Mouse (Mus musculus) spleen, postnatal 10 days (tissue): ENCODE results near the gene Kif16b.
"Not testable (repeated sequence)": the region's sequence is repeated elsewhere in the genome, so short reads cannot be mapped to it uniquely, and the experiment has no call there.

Experiments used
- DNase-seq, 2 experiments: peaks; one replicate each; pipeline ENCODE4 v3.0.0; 2021 to 2022; ENCODE audit warnings: low spot score in 2 of 2

Gene Kif16b

DNA sequence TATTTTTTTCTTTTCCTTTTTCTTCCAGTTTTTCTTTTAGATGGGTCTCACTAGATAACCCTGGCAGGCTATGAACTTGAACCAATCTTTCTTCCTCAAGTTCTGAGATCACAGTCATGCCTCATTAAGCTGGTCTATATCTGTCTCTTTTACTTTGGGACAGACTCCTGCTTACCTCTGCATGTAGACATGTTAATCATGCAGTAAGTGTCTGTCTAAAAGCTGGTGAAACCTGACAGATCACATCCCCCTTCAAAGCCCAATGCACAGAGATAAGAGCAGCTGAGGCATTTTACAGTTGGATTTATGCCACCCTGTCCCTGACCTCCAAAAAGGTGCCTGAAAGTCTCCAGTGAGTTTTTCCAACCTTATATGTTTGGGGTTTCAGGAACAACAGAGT, 310.4 kb downstream of the Kif16b start:
- DNase-seq: no peak

- DNase-seq: no peak
These were observed 311.0 kb downstream of the Kif16b start for GRCm38 (mm10) chr2:142590284-142590724.

DNA sequence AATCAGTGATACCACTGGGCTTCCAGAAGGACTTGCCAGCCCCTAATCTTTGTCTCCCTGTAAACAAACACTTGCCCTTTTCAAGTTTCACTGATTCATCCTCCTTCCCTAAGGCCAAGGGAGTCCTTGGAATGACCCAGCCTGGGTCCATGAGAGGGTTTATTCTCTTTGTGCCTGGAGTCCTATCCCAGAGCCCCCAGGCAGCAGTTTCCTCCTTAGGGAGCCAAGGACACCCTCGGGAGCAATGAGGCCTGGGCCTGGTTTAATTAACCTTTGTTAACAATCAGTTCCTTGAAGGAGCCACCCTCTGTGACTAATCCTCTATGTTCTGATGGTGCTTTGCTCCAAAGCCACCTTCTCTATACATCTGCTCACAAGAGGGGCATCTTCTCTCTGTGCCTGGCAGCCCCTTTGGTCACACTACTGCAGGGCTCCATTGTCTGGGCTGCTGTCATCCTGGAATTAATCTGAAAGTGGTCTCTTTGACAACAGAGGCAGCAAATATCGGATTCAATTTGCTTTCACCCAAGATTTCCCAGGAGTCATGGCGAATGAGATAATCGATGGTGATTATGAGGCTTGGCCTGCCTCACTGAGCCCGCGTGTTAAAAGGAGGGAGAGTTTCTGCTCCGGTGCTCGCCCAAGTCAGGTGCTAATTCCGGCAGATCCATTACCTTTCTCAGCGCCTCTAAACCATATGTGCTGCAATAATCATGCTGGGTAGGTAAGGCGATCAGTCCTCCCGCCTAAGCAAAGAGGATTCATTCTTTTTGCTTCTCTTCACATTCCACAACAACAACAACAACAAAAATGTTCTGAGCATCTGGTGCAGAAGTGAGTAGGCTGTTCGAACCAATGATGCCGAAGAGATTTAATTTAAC, 311.7 kb downstream of the Kif16b start:
- DNase-seq: no peak

GRCm38 (mm10) chr2:142585845-142586244, 315.5 kb downstream of the Kif16b start:
- DNase-seq: no peak

DNA sequence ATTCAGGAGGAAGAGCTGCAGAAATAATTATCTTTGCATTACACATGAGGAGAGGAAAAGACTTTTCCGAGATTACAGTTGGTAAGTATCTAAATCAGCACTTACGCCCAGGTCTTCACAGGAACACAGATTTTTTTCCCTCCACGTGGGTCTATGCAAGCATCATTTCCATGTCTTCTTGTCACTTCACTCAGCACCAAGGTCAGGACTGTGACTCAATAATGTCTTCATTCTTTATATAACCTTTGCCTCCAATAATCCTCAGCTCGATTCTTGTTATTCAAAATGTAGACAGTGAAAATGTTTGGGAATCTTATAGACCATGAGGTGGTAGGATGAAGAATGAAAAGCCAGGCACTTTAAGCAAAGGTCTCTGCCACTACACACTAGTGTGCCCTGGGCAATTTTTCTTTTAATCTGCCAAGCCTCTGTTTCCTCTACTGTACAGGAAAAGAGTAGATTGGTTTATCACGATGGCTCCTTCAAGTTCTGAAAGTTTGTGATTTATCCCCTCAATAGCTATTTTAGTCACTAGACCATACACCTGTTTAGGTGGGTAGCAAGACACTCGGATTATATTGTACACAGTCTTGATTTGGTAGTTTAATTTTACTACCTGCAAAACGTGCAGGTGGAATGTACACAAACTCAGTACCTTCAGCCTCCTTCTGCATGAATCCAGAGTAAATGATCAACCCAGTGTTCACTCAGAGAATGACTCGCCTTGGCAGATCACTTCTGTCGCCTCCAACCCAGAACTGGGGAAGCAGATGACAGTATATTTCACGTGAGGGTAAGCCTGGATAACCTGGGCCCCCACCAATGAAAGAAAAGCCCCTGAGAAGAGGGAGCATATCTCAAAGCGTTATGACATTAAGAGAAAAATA, 316.2 kb downstream of the Kif16b start:
- DNase-seq: no peak

DNA sequence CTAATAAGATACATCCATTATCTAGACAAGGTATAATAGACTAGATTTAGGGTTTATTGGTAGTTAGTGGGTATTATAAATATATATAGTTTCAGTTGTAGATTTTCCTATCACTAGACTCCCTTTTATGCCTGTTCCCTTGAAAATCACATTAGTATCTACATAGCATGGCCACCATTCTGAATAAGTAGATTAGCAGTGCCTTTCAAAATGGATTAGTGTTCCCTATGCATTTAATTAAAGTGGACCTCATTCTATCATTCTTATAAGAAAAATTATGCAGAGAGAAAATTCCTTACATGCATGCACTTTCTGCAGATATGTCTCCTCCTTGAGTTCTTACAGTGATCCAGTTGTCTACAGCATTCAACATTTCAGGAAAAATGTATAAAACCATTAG, 320.9 kb downstream of the Kif16b start:
- DNase-seq: no peak

GRCm38 (mm10) chr2:142577414-142577813, 323.9 kb downstream of the Kif16b start:
- not testable (repeated sequence) for DNase-seq

DNA sequence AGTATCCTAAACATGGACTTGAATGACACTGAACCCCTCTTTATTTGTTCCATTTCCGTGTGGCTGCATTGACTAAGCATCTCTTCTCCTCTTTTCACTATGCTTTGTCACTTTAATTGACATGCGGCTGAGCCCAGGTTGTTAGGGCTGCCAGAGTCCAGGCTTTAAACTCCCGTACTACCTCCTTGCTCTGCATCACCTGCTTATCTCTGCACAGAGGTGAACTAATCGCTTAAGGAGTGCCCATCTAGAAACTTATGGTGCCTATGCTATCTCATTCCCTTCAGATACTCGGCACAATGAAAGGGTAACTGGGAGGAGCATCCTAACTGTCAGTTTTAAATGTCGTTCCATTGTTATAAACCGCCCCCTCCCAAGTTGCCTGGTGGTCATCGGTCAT, 331.6 kb downstream of the Kif16b start:
- no peak for DNase-seq
